Mouse (Mus musculus) olfactory bulb, adult 2 months (tissue): ENCODE measurements around the gene Serhl.

ENCODE experiments used
- CTCF ChIP-seq: fragments of 200-500 bp; IDR thresholded peaks from 2 replicates; pipeline ENCODE4 v1.5.1; 2012; ENCODE audit warnings: low read depth, mild to moderate bottlenecking, low read length, moderate library complexity; ENCODE audit not compliant: insufficient read depth
- POLR2A ChIP-seq: fragments of 200-500 bp; IDR thresholded peaks from 2 replicates; pipeline ENCODE4 v1.6.1; 2012; ENCODE audit warnings: mild to moderate bottlenecking, low read depth, low read length, moderate library complexity; ENCODE audit not compliant: insufficient read depth

GRCm38 (mm10) chr15:83118360-83118759 lies 29.1 kb downstream of the Serhl start:
- no peak for TF ChIP-seq CTCF
- no peak for TF ChIP-seq POLR2A
